ENCODE assay signal across 25 mouse cellular contexts in genomic region chr3:97239316-97239715, GRCm38 (mm10).
"Had no signal": no experiment of that assay in that cellular context is flagged by ENCODE, and none has a peak within 500 bp of the region (broad histone marks: within the 10 kb centered on the region; RNA-seq: fewer than 3 reads in every experiment).

No protein-coding gene starts in this region.

- H3K27ac ChIP-seq: heart, embryonic 13.5 days; heart, embryonic 15.5 days; hindbrain, embryonic 13.5 days; hindbrain, embryonic 15.5 days; hindbrain, postnatal 0 days; kidney, embryonic 15.5 days; kidney, postnatal 0 days; limb, embryonic 12.5 days; limb, embryonic 15.5 days; liver, embryonic 12.5 days had no signal

- H3K4me1 ChIP-seq: liver, embryonic 12.5 days had no signal

- H3K36me3 ChIP-seq: heart, embryonic 13.5 days; heart, embryonic 15.5 days; hindbrain, embryonic 13.5 days; hindbrain, embryonic 15.5 days; kidney, embryonic 15.5 days; limb, embryonic 12.5 days; limb, embryonic 15.5 days; liver, embryonic 12.5 days had no signal

- ATAC-seq: hindbrain, postnatal 0 days; intestine, embryonic 16.5 days; liver, embryonic 12.5 days had no signal

- H3K27me3 ChIP-seq: heart, embryonic 13.5 days; heart, embryonic 15.5 days; hindbrain, embryonic 13.5 days; hindbrain, embryonic 15.5 days; kidney, embryonic 15.5 days; limb, embryonic 12.5 days; limb, embryonic 15.5 days; liver, embryonic 12.5 days had no signal

- H3K4me3 ChIP-seq: heart, embryonic 13.5 days; heart, embryonic 15.5 days; hindbrain, embryonic 13.5 days; hindbrain, embryonic 15.5 days; kidney, embryonic 15.5 days; limb, embryonic 12.5 days; limb, embryonic 15.5 days; liver, embryonic 12.5 days had no signal

- H3K9me3 ChIP-seq: heart, embryonic 13.5 days; heart, embryonic 15.5 days; hindbrain, embryonic 13.5 days; hindbrain, embryonic 15.5 days; kidney, embryonic 15.5 days; limb, embryonic 12.5 days; limb, embryonic 15.5 days; liver, embryonic 12.5 days had no signal

- H3K4me2 ChIP-seq: heart, embryonic 11.5 days; heart, embryonic 13.5 days; heart, embryonic 15.5 days; hindbrain, embryonic 13.5 days; hindbrain, embryonic 15.5 days; kidney, embryonic 15.5 days; limb, embryonic 12.5 days; limb, embryonic 15.5 days; liver, embryonic 12.5 days had no signal

- H3K9ac ChIP-seq: heart, embryonic 13.5 days; heart, embryonic 15.5 days; hindbrain, embryonic 13.5 days; hindbrain, embryonic 15.5 days; kidney, embryonic 15.5 days; limb, embryonic 12.5 days; limb, embryonic 15.5 days; liver, embryonic 12.5 days had no signal

- DNase-seq: gastrocnemius, postnatal 14 days; gastrocnemius, postnatal 36 days; heart, adult 18-20 months; heart, postnatal 14 days; heart, postnatal 36 days; kidney, adult 11 months; kidney, adult 2 months; kidney, adult 9 months; kidney, postnatal 14 days; kidney, postnatal 36 days; layer of hippocampus, adult 9-11 months; layer of hippocampus, postnatal 36 days; left cerebral cortex, postnatal 4 days had no signal
